Mouse (Mus musculus): ENCODE measurements around the gene Col4a2. TPM values are rescaled to one million over a fixed set of nuclear protein-coding genes. Genes with fewer than 3 reads are reported as not detected.
A peak's percentile ranks its signal among the peaks of the same experiment; 100 is the strongest.

Gene Col4a2
- total RNA-seq, 2 experiments from 2014 or later, result 46.4 to 57.3 TPM

- peak; percentile 88 to 89 for DNase-seq
Observed at GRCm38 (mm10) chr8:11497017-11497990, 184.7 kb downstream of the Col4a2 start, which contains the start of gene Naxd. Naxd (plus strand) TSS chr8:11497506.

DNA sequence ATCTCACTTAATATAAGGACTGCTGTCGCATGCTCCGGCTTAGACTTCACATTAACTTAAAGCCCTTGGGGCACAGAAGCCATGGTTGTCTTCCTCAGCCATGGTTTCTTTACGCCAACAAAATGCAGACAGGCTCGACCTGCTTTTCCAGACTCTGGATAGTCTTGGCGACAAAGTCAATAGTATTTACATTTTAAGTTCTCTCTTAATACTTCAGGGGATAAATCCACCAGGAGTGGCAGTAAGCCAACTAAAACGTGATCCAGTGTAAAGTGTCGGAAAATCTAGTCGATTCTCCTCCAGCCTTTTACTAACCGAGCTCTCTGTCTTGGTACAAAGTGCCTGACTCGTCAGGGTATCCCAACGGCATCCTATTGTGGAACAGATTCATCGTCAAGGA lies 185.7 kb downstream of the Col4a2 start:
- no peak for DNase-seq

Other genes starting within 250 kb of the Col4a2 start
- gene Col4a1, start within 50 bp of the Col4a2 start, total RNA-seq (2021), result 10 to 100 TPM; 47.7 to 51.9 TPM
- under 1 TPM; 0.28 to 0.57 TPM for gene Rab20, start 165.9 kb downstream of the Col4a2 start, total RNA-seq (2021)
- 10 to 100 TPM; 59.3 to 60.0 TPM for gene Naxd, start 184.7 kb downstream of the Col4a2 start, total RNA-seq (2021)
- gene Cars2, start 238.0 kb downstream of the Col4a2 start, total RNA-seq (2021), result 10 to 100 TPM; 22.3 to 24.8 TPM
- gene Ing1, start 242.8 kb downstream of the Col4a2 start, total RNA-seq (2021), result 10 to 100 TPM; 35.3 to 42.6 TPM